Mouse (Mus musculus) MEL (cell line): ENCODE results near the gene Oas1d. TPM values are rescaled to one million over a fixed set of nuclear protein-coding genes. Genes with fewer than 3 reads are reported as not detected.

Experiments
- DNase-seq: peaks from one replicate; pipeline ENCODE4 v3.0.0; 2011; ENCODE audit warnings: low read depth, low spot score
- H3K27ac ChIP-seq: 2 replicates; pipeline ENCODE4 v1.5.1; 2012; ENCODE audit warnings: low read depth, mild to moderate bottlenecking, control low read depth, low read length, moderate library complexity; ENCODE audit not compliant: control insufficient read depth
- H3K27me3 ChIP-seq, 2 experiments: fragments of 150-350 bp in 1 of 2; sonication (generic) in 1 of 2; 2 replicates each; pipeline ENCODE4 v1.6.1; 2012; ENCODE audit warnings: low read length in 2 of 2, mild to moderate bottlenecking in 2 of 2, improper control_type of control experiment in 1 of 2, moderate library complexity in 1 of 2; ENCODE audit not compliant: insufficient read depth in 2 of 2, control insufficient read depth in 1 of 2
- H3K36me3 ChIP-seq, 2 experiments: 2 replicates each; pipeline ENCODE4 v1.6.1; 2012 to 2014; ENCODE audit warnings: low read length in 2 of 2, improper control_type of control experiment in 1 of 2, inconsistent platforms in 1 of 2, mild to moderate bottlenecking in 1 of 2; ENCODE audit not compliant: insufficient read depth in 2 of 2, control insufficient read depth in 1 of 2
- H3K4me1 ChIP-seq, 2 experiments: fragments of 150-350 bp in 1 of 2; sonication (generic) in 1 of 2; 2 replicates each; pipeline ENCODE4 v1.6.1; 2012; ENCODE audit warnings: low read length in 2 of 2, improper control_type of control experiment in 1 of 2, mild to moderate bottlenecking in 1 of 2; ENCODE audit not compliant: insufficient read depth in 2 of 2, control insufficient read depth in 1 of 2
- H3K4me3 ChIP-seq, 2 experiments: fragments of 150-350 bp in 1 of 2; sonication (generic) in 1 of 2; 2 replicates each; pipeline ENCODE4 v1.5.1; 2012; ENCODE audit warnings: low read depth in 2 of 2, low read length in 2 of 2, mild to moderate bottlenecking in 2 of 2, moderate library complexity in 2 of 2, control low read depth in 1 of 2, improper control_type of control experiment in 1 of 2; ENCODE audit not compliant: control insufficient read depth in 1 of 2, insufficient read depth in 1 of 2
- H3K79me2 ChIP-seq: 2 replicates; pipeline ENCODE4 v1.6.1; 2012; ENCODE audit warnings: mild to moderate bottlenecking, low read length, moderate library complexity; ENCODE audit not compliant: control insufficient read depth, poor library complexity, insufficient read depth
- H3K9ac ChIP-seq: 2 replicates; pipeline ENCODE4 v1.6.1; 2012; ENCODE audit warnings: low read depth, mild to moderate bottlenecking, control low read depth, low read length, moderate library complexity; ENCODE audit not compliant: control insufficient read depth, poor library complexity, severe bottlenecking
- H3K9me3 ChIP-seq: fragments of 150-350 bp; sonication (generic); replicated peaks from 2 replicates; pipeline ENCODE4 v1.6.1; 2012; ENCODE audit warnings: mild to moderate bottlenecking, low read length, improper control_type of control experiment, moderate library complexity; ENCODE audit not compliant: insufficient read depth
- BHLHE40 ChIP-seq: IDR thresholded peaks from 2 replicates; pipeline ENCODE4 v1.6.1; 2012; ENCODE audit warnings: low read depth, mild to moderate bottlenecking, inconsistent platforms, low read length, improper control_type of control experiment, borderline replicate concordance
- CHD1 ChIP-seq: IDR thresholded peaks from 2 replicates; pipeline ENCODE4 v1.6.1; 2012; ENCODE audit warnings: low read depth, mild to moderate bottlenecking, inconsistent platforms, low read length, improper control_type of control experiment
- CTCF ChIP-seq, 3 experiments: IDR thresholded peaks in 2 of 3; conservative IDR thresholded peaks in 1 of 3; 2 replicates each; pipeline ENCODE4 v1.5.1; 2011 to 2012; ENCODE audit warnings: low read length in 3 of 3, low read depth in 2 of 3, mild to moderate bottlenecking in 2 of 3, improper control_type of control experiment in 1 of 3, inconsistent platforms in 1 of 3, mixed read lengths in 1 of 3, moderate library complexity in 1 of 3; ENCODE audit not compliant: control insufficient read depth in 1 of 3, insufficient read depth in 1 of 3, poor library complexity in 1 of 3, severe bottlenecking in 1 of 3
- E2F4 ChIP-seq: IDR thresholded peaks from 2 replicates; pipeline ENCODE4 v1.6.1; 2011; ENCODE audit warnings: low read depth, low read length, improper control_type of control experiment, borderline replicate concordance
- ETS1 ChIP-seq: IDR thresholded peaks from 2 replicates; pipeline ENCODE4 v1.6.1; 2012; ENCODE audit warnings: low read depth, mild to moderate bottlenecking, inconsistent platforms, low read length, improper control_type of control experiment, moderate library complexity
- GABPA ChIP-seq: IDR thresholded peaks from 2 replicates; pipeline ENCODE4 v1.6.1; 2012; ENCODE audit warnings: low read depth, mild to moderate bottlenecking, inconsistent platforms, low read length, improper control_type of control experiment, moderate library complexity
- HCFC1 ChIP-seq: IDR thresholded peaks from 2 replicates; pipeline ENCODE4 v1.6.1; 2012; ENCODE audit warnings: low read depth, mild to moderate bottlenecking, inconsistent platforms, low read length, improper control_type of control experiment, moderate library complexity
- KAT2A ChIP-seq: conservative IDR thresholded peaks from 2 replicates; pipeline ENCODE4 v1.6.1; 2012; ENCODE audit warnings: low read depth, low read length, improper control_type of control experiment, inconsistent platforms
- MAFK ChIP-seq: IDR thresholded peaks from 2 replicates; pipeline ENCODE4 v1.6.1; 2011; ENCODE audit warnings: low read depth, mild to moderate bottlenecking, low read length, improper control_type of control experiment, borderline replicate concordance
- MAX ChIP-seq: IDR thresholded peaks from 2 replicates; pipeline ENCODE4 v1.6.1; 2011; ENCODE audit warnings: low read length, improper control_type of control experiment
- MEF2A ChIP-seq: IDR thresholded peaks from 2 replicates; pipeline ENCODE4 v1.6.1; 2014; ENCODE audit warnings: low read depth, mild to moderate bottlenecking, inconsistent platforms, low read length, improper control_type of control experiment; ENCODE audit not compliant: poor library complexity, insufficient replicate concordance, severe bottlenecking; ENCODE audit errors: extremely low read depth
- NELFE ChIP-seq: IDR thresholded peaks from 2 replicates; pipeline ENCODE4 v1.6.1; 2011; ENCODE audit warnings: low read depth, low read length, improper control_type of control experiment
- SMC3 ChIP-seq: IDR thresholded peaks from 2 replicates; pipeline ENCODE4 v1.6.1; 2011; ENCODE audit warnings: low read depth, low read length, improper control_type of control experiment
- TCF12 ChIP-seq: IDR thresholded peaks from 2 replicates; pipeline ENCODE4 v1.6.1; 2014; ENCODE audit warnings: low read depth, mild to moderate bottlenecking, inconsistent platforms, low read length, improper control_type of control experiment, moderate library complexity
- UBTF ChIP-seq: IDR thresholded peaks from 2 replicates; pipeline ENCODE4 v1.6.1; 2012; ENCODE audit warnings: low read depth, mild to moderate bottlenecking, inconsistent platforms, low read length, improper control_type of control experiment, moderate library complexity, borderline replicate concordance; ENCODE audit not compliant: insufficient read depth
- USF1 ChIP-seq: IDR thresholded peaks from 2 replicates; pipeline ENCODE4 v1.6.1; 2014; ENCODE audit warnings: low read depth, mild to moderate bottlenecking, inconsistent platforms, low read length, improper control_type of control experiment, moderate library complexity
- USF2 ChIP-seq, 2 experiments: IDR thresholded peaks; 2 replicates each; pipeline ENCODE4 v1.6.1; 2011 to 2012; ENCODE audit warnings: improper control_type of control experiment in 2 of 2, low read length in 2 of 2, borderline replicate concordance in 1 of 2, inconsistent platforms in 1 of 2, low read depth in 1 of 2, mild to moderate bottlenecking in 1 of 2; ENCODE audit not compliant: insufficient read depth in 1 of 2
- ZKSCAN1 ChIP-seq: IDR thresholded peaks from 2 replicates; pipeline ENCODE4 v1.6.1; 2012; ENCODE audit warnings: low read depth, mild to moderate bottlenecking, inconsistent platforms, low read length, improper control_type of control experiment, moderate library complexity
- ZMIZ1 ChIP-seq: IDR thresholded peaks from 2 replicates; pipeline ENCODE4 v1.6.1; 2012; ENCODE audit warnings: low read depth, mild to moderate bottlenecking, inconsistent platforms, low read length, improper control_type of control experiment, moderate library complexity
- ZNF384 ChIP-seq: IDR thresholded peaks from 2 replicates; pipeline ENCODE4 v1.6.1; 2012; ENCODE audit warnings: low read depth, mild to moderate bottlenecking, inconsistent platforms, low read length, improper control_type of control experiment
- polyA plus RNA-seq, 2 experiments: library from polyadenylated mRNA; stranded (reverse) in 1 of 2; unstranded in 1 of 2; fragments of >175 nt in 1 of 2; fragments of >200 nt in 1 of 2; gene quantifications; 2 replicates each; pipeline versions ENCODE4 v1.2.1 to v1.2.4; 2012; ENCODE audit warnings: low replicate concordance in 2 of 2, low read depth in 1 of 2; ENCODE audit not compliant: insufficient read length in 2 of 2, insufficient read depth in 1 of 2, missing spikeins in 1 of 2
- total RNA-seq: library from RNA; depleted of rRNA; stranded (reverse); fragments of 300-350 nt; gene quantifications from 2 replicates; pipeline ENCODE4 v1.2.3, GENCODE M21; 2012

Oas1d gene
- total and polyA plus RNA-seq, 3 experiments, result not detected

- no peak overlapping the region for H3K9ac ChIP-seq
- no peaks in the 10 kb centered on the region for H3K4me1 ChIP-seq
- H3K79me2 ChIP-seq, result no peaks in the 10 kb centered on the region
- H3K27me3 ChIP-seq, result no peaks in the 10 kb centered on the region; a peak in 1 of 4 replicates
- H3K27ac ChIP-seq, result no peak overlapping the region
- TF ChIP-seq E2F4 (no peak), TCF12 (no peak), CHD1 (no peak), ZNF384 (no peak), GABPA (no peak), MAX (no peak), SMC3 (no peak), NELFE (no peak), KAT2A (no peak), BHLHE40 (no peak), ZKSCAN1 (no peak), UBTF (no peak), USF1 (no peak), HCFC1 (no peak), MEF2A (no peak)
- H3K4me3 ChIP-seq, result no peak overlapping the region
- no peaks in the 10 kb centered on the region for H3K9me3 ChIP-seq
- no peak for DNase-seq
- no peaks in the 10 kb centered on the region for H3K36me3 ChIP-seq
These were observed 53.2 kb downstream of the Oas1d start for GRCm38 (mm10) chr5:120967355-120968133.

- Histone ChIP-seq H3K4me1 (no peaks in the 10 kb centered on the region), H3K4me3 (no peak overlapping the region), H3K27ac (no peak overlapping the region), H3K9ac (no peak overlapping the region), H3K27me3 (no peaks in the 10 kb centered on the region; a peak in 1 of 4 replicates), H3K79me2 (no peaks in the 10 kb centered on the region), H3K9me3 (no peaks in the 10 kb centered on the region), H3K36me3 (no peaks in the 10 kb centered on the region)
- TF ChIP-seq ETS1, result no peak
- TF ChIP-seq MAFK, result no peak
- TF ChIP-seq ZNF384, result no peak
- no peak for TF ChIP-seq USF2 (IDR thresholded peaks at IDR 0.05; ENCODE audit: borderline replicate concordance in 1 of 2, insufficient read depth in 1 of 2, low read depth in 1 of 2, low read length in 2 of 2)
- TF ChIP-seq CTCF (IDR thresholded peaks at IDR 0.05 in 2 of 3, conservative IDR thresholded peaks at IDR 0.05 in 1 of 3; ENCODE audit: control insufficient read depth in 1 of 3, insufficient read depth in 1 of 3, low read depth in 2 of 3, low read length in 3 of 3, poor library complexity in 1 of 3, severe bottlenecking in 1 of 3), result no peak
- TF ChIP-seq ZKSCAN1, result no peak
- no peak for TF ChIP-seq TCF12
- TF ChIP-seq ZMIZ1, result no peak
- no peak for TF ChIP-seq KAT2A
- no peak for DNase-seq
These were observed 53.8 kb downstream of the Oas1d start for GRCm38 (mm10) chr5:120968134-120968532.
